Mouse (Mus musculus): ENCODE data around the gene Mei1. TPM values are rescaled to one million over a fixed set of nuclear protein-coding genes. Genes with fewer than 3 reads are reported as not detected.

Mei1 gene
- total RNA-seq, 2 experiments from 2014 or later: not detected

DNA sequence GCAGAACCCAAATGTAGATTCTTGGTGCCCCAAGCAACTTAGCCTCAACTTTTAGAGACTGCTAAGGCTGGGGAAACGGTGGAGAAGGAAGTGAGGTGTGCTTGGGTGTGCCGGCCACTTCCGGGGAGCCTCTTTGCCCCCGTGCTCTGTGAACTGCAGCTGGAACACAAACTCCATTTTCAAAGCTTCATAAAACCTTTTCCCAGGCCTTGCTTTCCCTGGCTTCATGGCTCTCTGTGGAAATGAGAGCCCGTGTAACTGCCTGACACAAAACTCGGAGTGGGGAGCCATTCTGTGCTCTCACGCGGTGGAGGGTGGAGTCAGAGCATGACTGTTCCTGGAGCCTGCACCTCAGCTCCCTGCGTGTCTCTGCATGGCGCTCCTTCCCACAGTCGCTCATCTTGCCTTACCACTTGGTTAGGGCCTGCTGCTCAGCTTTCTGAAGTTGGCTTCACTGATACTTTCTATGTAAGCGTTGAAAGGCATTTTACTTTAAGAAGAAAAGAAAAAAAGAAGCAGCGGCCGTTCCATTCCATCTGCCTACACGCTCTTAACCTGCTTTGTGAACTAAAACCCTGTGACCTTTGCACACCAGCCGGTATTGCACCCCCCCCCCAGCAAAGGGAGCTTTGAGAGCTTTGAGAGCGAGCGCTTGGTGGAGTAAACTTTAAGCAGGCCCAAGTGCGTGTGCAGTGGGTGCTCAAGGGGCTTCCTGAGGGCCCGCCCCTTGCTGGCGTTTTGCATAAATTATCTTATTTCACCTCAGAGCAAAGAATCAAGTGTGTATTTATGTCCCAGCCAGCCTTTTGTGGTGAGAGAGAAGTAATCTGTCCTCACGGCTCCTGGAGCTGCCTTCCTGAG, 96.7 kb downstream of the Mei1 start:
- peak; percentile 65 for ATAC-seq (replicated peaks; ENCODE audit: low FRiP score, poor library complexity, severe bottlenecking)

DNA sequence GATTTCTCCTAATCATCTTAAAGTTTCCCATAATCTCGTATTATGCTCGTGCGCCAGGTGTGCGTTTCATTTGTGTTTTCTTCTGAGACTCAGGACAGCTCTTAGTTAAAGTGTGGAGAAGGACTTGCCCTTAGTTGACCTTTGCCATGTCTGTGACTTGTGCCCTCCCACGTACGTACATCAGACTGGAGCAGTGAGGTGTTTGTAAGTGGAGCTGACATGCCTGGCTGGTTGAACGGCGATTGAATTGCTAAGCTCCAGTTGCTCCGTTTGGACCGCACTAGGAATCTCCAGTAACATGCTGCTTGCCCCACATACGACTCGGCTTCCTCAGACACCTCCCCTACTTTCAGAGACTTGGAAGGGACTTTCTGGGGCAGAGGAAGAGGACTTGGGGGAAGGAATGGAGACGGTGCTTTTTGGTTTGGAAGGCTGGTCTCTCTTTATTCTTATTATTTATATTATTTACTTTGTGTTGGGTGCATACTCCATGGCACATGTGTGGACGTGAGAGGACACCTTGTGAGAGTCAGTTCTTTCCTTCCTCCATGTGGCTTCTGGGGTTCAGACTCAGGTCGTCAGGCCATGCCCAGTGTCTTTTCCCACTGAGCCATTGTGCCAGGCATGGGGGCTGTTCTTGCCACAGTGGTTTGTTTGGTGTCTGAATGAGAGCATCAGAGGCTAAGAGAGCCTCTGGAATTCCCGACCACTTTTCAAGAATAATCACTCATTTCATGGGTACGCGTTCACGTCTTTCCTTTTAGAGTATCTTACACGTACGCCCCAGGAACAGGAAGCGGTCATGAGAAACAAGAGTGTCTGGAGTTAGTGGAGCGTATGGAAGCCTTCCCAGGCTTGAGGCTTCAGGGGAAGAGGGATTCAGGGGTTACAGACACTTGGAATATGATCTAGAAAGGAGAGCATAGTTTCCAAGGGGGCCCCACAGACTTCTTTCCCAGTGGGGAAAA, 97.7 kb downstream of the Mei1 start:
- no peak for ATAC-seq (replicated peaks; ENCODE audit: low FRiP score, poor library complexity, severe bottlenecking)

DNA sequence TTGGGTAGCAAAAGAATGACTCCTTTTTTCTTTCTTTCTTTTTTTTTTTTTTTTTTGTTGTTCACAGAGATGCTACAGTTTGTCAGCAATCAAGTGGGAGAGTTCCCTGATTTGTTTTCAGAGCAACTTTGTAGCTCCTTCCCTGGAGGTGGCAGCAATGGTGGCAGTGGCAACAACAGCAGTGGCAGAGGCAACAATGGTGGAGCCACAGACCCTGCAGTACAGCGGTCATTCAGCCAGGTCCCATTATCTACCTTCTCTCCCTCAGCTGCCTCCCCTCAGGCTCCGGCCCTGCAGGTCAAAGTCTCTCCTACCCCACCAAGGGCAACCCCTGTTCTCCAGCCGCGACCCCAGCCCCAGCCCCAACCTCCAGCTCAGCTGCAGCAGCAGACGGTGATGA, 99.9 kb downstream of the Mei1 start:
- no peak for ATAC-seq (replicated peaks; ENCODE audit: low FRiP score, poor library complexity, severe bottlenecking)

DNA sequence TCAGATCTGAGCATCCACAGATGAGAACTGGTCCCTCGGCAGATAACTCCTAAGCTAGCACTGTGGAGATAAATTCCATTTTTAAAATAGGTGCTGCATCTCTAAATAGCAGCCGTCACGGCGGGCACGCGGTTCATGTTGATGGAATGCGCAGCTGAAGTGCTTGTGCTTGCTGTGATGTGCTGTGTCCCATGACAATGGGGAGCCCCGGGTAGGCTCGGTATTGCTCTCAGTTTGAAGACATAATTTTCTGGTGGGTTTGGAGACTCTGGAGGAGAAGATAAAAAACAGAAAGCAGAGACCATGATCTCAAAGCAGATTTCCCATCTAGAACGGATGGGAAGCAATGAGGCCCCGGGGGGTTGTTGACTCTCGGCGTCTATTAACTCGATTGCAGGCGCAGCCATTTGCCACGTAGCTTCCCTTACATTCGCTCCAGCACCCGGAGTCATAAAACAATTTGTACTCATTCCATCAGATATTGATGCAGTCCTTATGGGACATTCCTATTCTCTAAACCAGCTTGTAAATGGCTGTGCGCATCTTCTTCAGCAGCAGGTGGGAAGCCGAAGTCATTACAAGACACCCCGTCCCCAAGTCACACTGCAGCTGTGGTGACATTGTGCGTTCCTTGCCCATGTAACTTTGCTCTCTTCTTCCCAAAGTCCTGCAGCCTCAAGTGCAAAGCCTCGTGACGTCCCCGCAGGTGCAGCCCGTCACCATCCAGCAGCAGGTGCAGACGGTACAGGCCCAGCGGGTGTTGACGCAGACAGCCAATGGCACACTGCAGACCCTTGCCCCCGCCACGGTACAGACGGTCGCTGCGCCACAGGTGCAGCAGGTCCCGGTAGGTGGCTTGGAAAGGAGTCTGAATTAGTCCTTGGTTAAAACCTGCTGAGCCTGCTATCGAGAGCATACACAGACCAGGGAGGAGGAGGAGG, 100.9 kb downstream of the Mei1 start:
- no peak for ATAC-seq (replicated peaks; ENCODE audit: low FRiP score, poor library complexity, severe bottlenecking)

DNA sequence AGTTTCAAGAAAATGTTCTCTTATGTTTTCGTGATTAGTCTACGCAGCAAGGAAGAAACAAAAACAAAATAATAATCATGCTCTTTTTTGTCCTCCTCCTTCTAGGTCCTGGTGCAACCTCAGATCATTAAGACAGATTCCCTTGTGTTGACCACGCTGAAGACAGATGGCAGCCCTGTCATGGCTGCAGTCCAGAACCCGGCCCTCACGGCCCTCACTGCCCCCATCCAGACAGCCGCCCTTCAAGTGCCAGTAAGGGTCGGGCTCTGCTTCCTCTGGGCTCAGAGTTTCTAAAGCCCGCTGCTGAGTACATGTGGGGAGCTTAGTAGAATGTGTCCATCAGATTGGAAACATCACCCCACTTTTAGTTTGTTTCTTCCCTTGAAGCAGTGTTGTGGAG, 102.9 kb downstream of the Mei1 start:
- no peak for ATAC-seq (replicated peaks; ENCODE audit: low FRiP score, poor library complexity, severe bottlenecking)

DNA sequence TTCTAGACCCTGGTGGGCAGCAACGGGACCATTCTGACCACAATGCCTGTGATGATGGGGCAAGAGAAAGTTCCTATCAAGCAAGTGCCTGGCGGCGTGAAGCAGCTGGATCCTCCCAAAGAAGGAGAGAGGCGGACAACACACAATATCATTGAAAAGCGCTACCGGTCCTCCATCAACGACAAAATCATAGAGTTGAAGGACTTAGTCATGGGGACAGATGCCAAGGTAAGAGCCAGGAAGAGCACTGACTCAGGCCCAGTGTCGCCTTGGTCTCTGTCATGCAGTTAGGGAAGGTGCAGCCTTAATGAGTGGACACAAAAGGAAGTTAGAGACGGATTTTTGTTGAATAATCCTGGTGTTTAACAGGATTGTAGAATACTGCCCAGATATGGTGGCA, 105.3 kb downstream of the Mei1 start:
- no peak for ATAC-seq (replicated peaks; ENCODE audit: low FRiP score, poor library complexity, severe bottlenecking)

Other genes with a start within 250 kb of the Mei1 start
- 9.7 and 10.5 TPM in 2 replicates for gene Tob2, start 211.2 kb upstream of the Mei1 start, total RNA-seq (2015; ENCODE audit: low replicate concordance)
- 8.7 and 9.4 TPM in 2 replicates for gene Tob2, start 211.2 kb upstream of the Mei1 start, total RNA-seq (2017; ENCODE audit: low replicate concordance)
- 49.0 and 58.3 TPM in 2 replicates for gene Phf5a, start 198.1 kb upstream of the Mei1 start, total RNA-seq (2015; ENCODE audit: low replicate concordance)
- gene Phf5a, start 198.1 kb upstream of the Mei1 start, total RNA-seq (2017; ENCODE audit: low replicate concordance): 18.6 and 46.0 TPM in 2 replicates
- gene Aco2, start 197.7 kb upstream of the Mei1 start, total RNA-seq (2015; ENCODE audit: low replicate concordance): 44.4 and 51.5 TPM in 2 replicates
- 72.2 and 113 TPM in 2 replicates for gene Aco2, start 197.7 kb upstream of the Mei1 start, total RNA-seq (2017; ENCODE audit: low replicate concordance)
- 1.1 and 6.7 TPM in 2 replicates for gene Polr3h, start 143.8 kb upstream of the Mei1 start, total RNA-seq (2015; ENCODE audit: low replicate concordance)
- 6.0 and 9.1 TPM in 2 replicates for gene Polr3h, start 143.8 kb upstream of the Mei1 start, total RNA-seq (2017; ENCODE audit: low replicate concordance)
- not detected in 2 replicates for gene Csdc2, start 133.2 kb upstream of the Mei1 start, total RNA-seq (2015; ENCODE audit: low replicate concordance)
- not detected in 2 replicates for gene Csdc2, start 133.2 kb upstream of the Mei1 start, total RNA-seq (2017; ENCODE audit: low replicate concordance)
- 17.6 and 18.0 TPM in 2 replicates for gene Pmm1, start 109.1 kb upstream of the Mei1 start, total RNA-seq (2015; ENCODE audit: low replicate concordance)
- 9.4 and 14.2 TPM in 2 replicates for gene Pmm1, start 109.1 kb upstream of the Mei1 start, total RNA-seq (2017; ENCODE audit: low replicate concordance)
- gene 1700029P11Rik, start 89.5 kb upstream of the Mei1 start, total RNA-seq (2015; ENCODE audit: low replicate concordance): not detected in 2 replicates
- not detected in 2 replicates for gene 1700029P11Rik, start 89.5 kb upstream of the Mei1 start, total RNA-seq (2017; ENCODE audit: low replicate concordance)
- gene Xrcc6, start 82.2 kb upstream of the Mei1 start, total RNA-seq (2015; ENCODE audit: low replicate concordance): 64.9 and 89.3 TPM in 2 replicates
- 104 and 112 TPM in 2 replicates for gene Xrcc6, start 82.2 kb upstream of the Mei1 start, total RNA-seq (2017; ENCODE audit: low replicate concordance)
- gene Desi1, start 36.1 kb upstream of the Mei1 start, total RNA-seq (2015; ENCODE audit: low replicate concordance): 21.0 and 34.2 TPM in 2 replicates
- 7.9 and 10.7 TPM in 2 replicates for gene Desi1, start 36.1 kb upstream of the Mei1 start, total RNA-seq (2017; ENCODE audit: low replicate concordance)
- gene Snu13, start 22.4 kb upstream of the Mei1 start, total RNA-seq (2015; ENCODE audit: low replicate concordance): 62.7 and 97.3 TPM in 2 replicates
- gene Snu13, start 22.4 kb upstream of the Mei1 start, total RNA-seq (2017; ENCODE audit: low replicate concordance): 46.7 and 52.1 TPM in 2 replicates
- gene 4930407I10Rik, start 10.8 kb upstream of the Mei1 start, total RNA-seq (2015; ENCODE audit: low replicate concordance): not detected in 2 replicates
- not detected in 2 replicates for gene 4930407I10Rik, start 10.8 kb upstream of the Mei1 start, total RNA-seq (2017; ENCODE audit: low replicate concordance)
- 2.9 and 12.6 TPM in 2 replicates for gene Ccdc134, start 57.9 kb downstream of the Mei1 start, total RNA-seq (2015; ENCODE audit: low replicate concordance)
- gene Ccdc134, start 57.9 kb downstream of the Mei1 start, total RNA-seq (2017; ENCODE audit: low replicate concordance): 5.5 and 5.8 TPM in 2 replicates
- 40.7 and 42.9 TPM in 2 replicates for gene Srebf2, start 77.2 kb downstream of the Mei1 start, total RNA-seq (2015; ENCODE audit: low replicate concordance)
- 36.2 and 43.0 TPM in 2 replicates for gene Srebf2, start 77.2 kb downstream of the Mei1 start, total RNA-seq (2017; ENCODE audit: low replicate concordance)
- gene Shisa8, start 142.8 kb downstream of the Mei1 start, total RNA-seq (2015; ENCODE audit: low replicate concordance): not detected in 2 replicates
- not detected in 2 replicates for gene Shisa8, start 142.8 kb downstream of the Mei1 start, total RNA-seq (2017; ENCODE audit: low replicate concordance)
- gene Tnfrsf13c, start 154.4 kb downstream of the Mei1 start, total RNA-seq (2015; ENCODE audit: low replicate concordance): 13.4 and 15.5 TPM in 2 replicates
- gene Tnfrsf13c, start 154.4 kb downstream of the Mei1 start, total RNA-seq (2017; ENCODE audit: low replicate concordance): 6.7 and 11.9 TPM in 2 replicates
- 50.7 and 56.2 TPM in 2 replicates for gene Cenpm, start 174.8 kb downstream of the Mei1 start, total RNA-seq (2015; ENCODE audit: low replicate concordance)
- gene Cenpm, start 174.8 kb downstream of the Mei1 start, total RNA-seq (2017; ENCODE audit: low replicate concordance): 11.6 and 36.7 TPM in 2 replicates
- not detected in 2 replicates for gene 1500009C09Rik, start 182.4 kb downstream of the Mei1 start, total RNA-seq (2015; ENCODE audit: low replicate concordance)
- not detected in 2 replicates for gene 1500009C09Rik, start 182.4 kb downstream of the Mei1 start, total RNA-seq (2017; ENCODE audit: low replicate concordance)
- not detected in 2 replicates for gene Sept3, start 204.9 kb downstream of the Mei1 start, total RNA-seq (2015; ENCODE audit: low replicate concordance)
- not detected in 2 replicates for gene Sept3, start 204.9 kb downstream of the Mei1 start, total RNA-seq (2017; ENCODE audit: low replicate concordance)
- not detected in 2 replicates for gene Wbp2nl, start 229.0 kb downstream of the Mei1 start, total RNA-seq (2015; ENCODE audit: low replicate concordance)
- gene Wbp2nl, start 229.0 kb downstream of the Mei1 start, total RNA-seq (2017; ENCODE audit: low replicate concordance): not detected in 2 replicates

All from erythroid progenitor cell, adult 5-6 weeks (primary cell).